Mouse (Mus musculus) lung, postnatal 0 days (tissue): ENCODE data around the gene Gm20388. TPM values are rescaled to one million over a fixed set of nuclear protein-coding genes. Genes with fewer than 3 reads are reported as not detected.

Experiments
- ATAC-seq: fragments of 200-750 bp; cut with Nextera tagmentation; 2 replicates; pipeline ENCODE4 v1.8.0; 2017; ENCODE audit warnings: moderate library complexity
- DNase-seq: peaks from one replicate; pipeline ENCODE4 v3.0.0-alpha.2; 2016; ENCODE audit warnings: low spot score
- H3K27ac ChIP-seq: fragments of 300-500 bp; sonication (generic); 2 replicates; pipeline ENCODE4 v1.5.1; 2014; ENCODE audit warnings: antibody characterized with exemption, mild to moderate bottlenecking, low read length, mixed read lengths
- H3K27me3 ChIP-seq: fragments of 300-500 bp; sonication (generic); replicated peaks from 2 replicates; pipeline ENCODE4 v1.6.1; 2014; ENCODE audit warnings: low read length, mixed read lengths; ENCODE audit not compliant: insufficient read depth
- H3K36me3 ChIP-seq: fragments of 300-500 bp; sonication (generic); 2 replicates; pipeline ENCODE4 v1.6.1; 2014; ENCODE audit warnings: low read length, mixed read lengths; ENCODE audit not compliant: insufficient read depth
- H3K4me1 ChIP-seq: fragments of 300-500 bp; sonication (generic); 2 replicates; pipeline ENCODE4 v1.6.1; 2014; ENCODE audit warnings: antibody characterized with exemption, low read depth, low read length, mixed read lengths; ENCODE audit not compliant: insufficient read depth
- H3K4me2 ChIP-seq: fragments of 300-500 bp; sonication (generic); replicated peaks from 2 replicates; pipeline ENCODE4 v1.6.1; 2014; ENCODE audit warnings: low read depth, mild to moderate bottlenecking, low read length, moderate library complexity, mixed read lengths
- H3K4me3 ChIP-seq: fragments of 300-500 bp; sonication (generic); 2 replicates; pipeline ENCODE4 v1.5.1; 2014; ENCODE audit warnings: low read depth, low read length
- H3K9ac ChIP-seq: fragments of 300-500 bp; sonication (generic); replicated peaks from 2 replicates; pipeline ENCODE4 v1.6.1; 2014; ENCODE audit warnings: low read depth, mild to moderate bottlenecking
- H3K9me3 ChIP-seq: fragments of 300-500 bp; sonication (generic); 2 replicates; pipeline ENCODE4 v1.6.1; 2016; ENCODE audit warnings: low read length, mixed read lengths
- CTCF ChIP-seq: IDR thresholded peaks from 2 replicates; pipeline ENCODE4 v1.5.1; 2016; ENCODE audit warnings: antibody characterized with exemption, mild to moderate bottlenecking
- EP300 ChIP-seq: IDR thresholded peaks from 2 replicates; pipeline ENCODE4 v1.6.1; 2016; ENCODE audit warnings: antibody characterized with exemption, mild to moderate bottlenecking, control low read depth
- WGBS: fragments of 180-500 bp; shearing (Covaris S2); extraction: QIAGEN DNeasy Blood & Tissue Kit; methylation state at CpG from one replicate; pipeline ENCODE4 v1.1.7; 2014; 5-methylcytosine and 5-hydroxymethylcytosine counted together
- polyA plus RNA-seq: library from polyadenylated mRNA; unstranded; fragments of >200 nt; fragmentation: Nextera tagmentation; extraction: Ambion mirVana; gene quantifications from 2 replicates; pipeline ENCODE4 v1.2.1, GENCODE M21; 2015

The Gm20388 gene
- polyA plus RNA-seq, 1 experiment from 2014 or later: not detected

- Histone ChIP-seq H3K4me1 (peaks cover 15% of the 10 kb centered on the region), H3K4me3 (no peak overlapping the region), H3K9ac (no peak overlapping the region), H3K27me3 (no peaks in the 10 kb centered on the region), H3K4me2 (no peak overlapping the region), H3K9me3 (no peaks in the 10 kb centered on the region), H3K27ac (no peak overlapping the region), H3K36me3 (peaks cover 8% of the 10 kb centered on the region; the same call in 1 of the 2 replicates)
- TF ChIP-seq EP300: no peak
- peak; percentile 24 for TF ChIP-seq CTCF
- ATAC-seq: no peak
- no peak for DNase-seq
- 66% methylated on average over 15 of the region's 15 CpGs for WGBS
These were observed 2730.8 kb downstream of the Gm20388 start for GRCm38 (mm10) chr8:122641406-122641805.

DNA sequence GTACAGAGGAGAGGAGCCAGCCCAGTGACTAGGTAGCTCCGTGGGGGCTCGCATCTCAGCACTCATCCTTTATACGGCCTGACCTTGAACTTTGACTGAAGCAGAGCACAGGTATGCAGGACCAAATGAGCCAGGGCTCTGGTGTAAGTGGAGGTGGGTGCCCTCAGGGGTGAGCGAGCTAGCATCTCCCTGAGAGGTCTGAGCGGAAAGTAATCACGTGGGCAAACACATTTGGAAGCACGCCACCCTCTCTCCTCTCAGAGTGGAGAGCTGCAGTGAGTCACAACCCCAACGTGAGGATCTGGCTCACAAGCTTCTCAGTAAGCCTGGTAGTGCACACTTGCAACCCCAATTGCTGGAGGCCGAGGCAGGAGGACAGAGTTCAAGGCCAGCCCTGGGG is 2731.4 kb downstream of the Gm20388 start:
- DNase-seq: peak; percentile 75
- WGBS: 34% methylated on average over 9 of the region's 9 CpGs

DNA sequence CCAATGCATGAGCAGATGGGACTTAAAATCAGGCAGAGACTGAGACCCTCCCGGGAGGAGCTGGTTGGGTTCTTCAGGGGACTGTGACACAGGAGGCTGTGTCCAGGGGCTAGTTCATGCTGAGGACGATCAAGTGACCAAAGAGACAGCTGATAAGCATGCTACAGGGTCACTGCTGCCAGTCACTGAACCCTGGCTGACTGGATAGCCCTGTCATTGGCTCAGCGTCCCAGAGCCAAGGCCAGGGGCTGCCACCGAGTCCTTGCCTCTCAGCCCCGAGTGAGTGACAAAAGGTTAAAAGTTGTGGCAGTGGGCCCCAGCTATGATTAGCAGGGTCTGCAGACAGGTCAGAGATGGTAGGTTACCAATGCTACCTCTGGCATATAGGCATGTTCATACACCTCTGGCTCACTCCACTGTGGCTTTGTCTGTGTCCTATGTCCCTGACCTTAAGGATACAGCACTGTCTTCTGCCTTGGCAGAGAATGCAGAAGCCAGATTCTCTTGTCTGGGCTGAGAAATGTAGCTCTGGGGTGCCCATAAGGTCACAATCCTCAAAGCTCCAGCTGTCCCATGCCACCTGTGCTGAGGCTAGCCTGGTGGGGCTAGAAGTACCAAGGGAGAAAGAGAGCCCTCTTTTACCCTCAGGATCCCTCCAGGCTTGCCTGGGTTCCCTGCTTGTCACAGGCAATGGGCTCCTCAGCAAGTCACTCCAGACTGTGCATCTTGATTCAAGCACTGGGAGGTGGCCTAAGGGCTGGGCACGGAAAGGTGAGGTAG is 2733.7 kb downstream of the Gm20388 start:
- ATAC-seq: no peak
- no peak overlapping the region for H3K27ac ChIP-seq
- H3K36me3 ChIP-seq: peaks cover 21% of the 10 kb centered on the region; the same call in 1 of the 2 replicates
- DNase-seq: no peak
- H3K4me1 ChIP-seq: peaks cover 5% of the 10 kb centered on the region
- no peak overlapping the region for H3K9ac ChIP-seq
- H3K27me3 ChIP-seq: no peaks in the 10 kb centered on the region
- no peaks in the 10 kb centered on the region for H3K9me3 ChIP-seq
- WGBS: 67% methylated on average over 6 of the region's 6 CpGs
- H3K4me2 ChIP-seq: no peak overlapping the region
- TF ChIP-seq CTCF: no peak
- no peak for TF ChIP-seq EP300
- H3K4me3 ChIP-seq: no peak overlapping the region

More for the DNA sequence above, 2731.4 kb downstream of the Gm20388 start:
- Histone ChIP-seq H3K27me3 (no peaks in the 10 kb centered on the region), H3K9me3 (no peaks in the 10 kb centered on the region), H3K4me2 (no peak overlapping the region), H3K9ac (no peak overlapping the region), H3K4me3 (no peak overlapping the region), H3K36me3 (peaks cover 14% of the 10 kb centered on the region; the same call in 1 of the 2 replicates), H3K4me1 (peaks cover 15% of the 10 kb centered on the region), H3K27ac (no peak overlapping the region)
- TF ChIP-seq CTCF (no peak), EP300 (no peak)
- ATAC-seq: peak; percentile 38

- TF ChIP-seq EP300 (no peak), CTCF (no peak)
These were observed 2735.7 kb downstream of the Gm20388 start for GRCm38 (mm10) chr8:122646337-122646736.

DNA sequence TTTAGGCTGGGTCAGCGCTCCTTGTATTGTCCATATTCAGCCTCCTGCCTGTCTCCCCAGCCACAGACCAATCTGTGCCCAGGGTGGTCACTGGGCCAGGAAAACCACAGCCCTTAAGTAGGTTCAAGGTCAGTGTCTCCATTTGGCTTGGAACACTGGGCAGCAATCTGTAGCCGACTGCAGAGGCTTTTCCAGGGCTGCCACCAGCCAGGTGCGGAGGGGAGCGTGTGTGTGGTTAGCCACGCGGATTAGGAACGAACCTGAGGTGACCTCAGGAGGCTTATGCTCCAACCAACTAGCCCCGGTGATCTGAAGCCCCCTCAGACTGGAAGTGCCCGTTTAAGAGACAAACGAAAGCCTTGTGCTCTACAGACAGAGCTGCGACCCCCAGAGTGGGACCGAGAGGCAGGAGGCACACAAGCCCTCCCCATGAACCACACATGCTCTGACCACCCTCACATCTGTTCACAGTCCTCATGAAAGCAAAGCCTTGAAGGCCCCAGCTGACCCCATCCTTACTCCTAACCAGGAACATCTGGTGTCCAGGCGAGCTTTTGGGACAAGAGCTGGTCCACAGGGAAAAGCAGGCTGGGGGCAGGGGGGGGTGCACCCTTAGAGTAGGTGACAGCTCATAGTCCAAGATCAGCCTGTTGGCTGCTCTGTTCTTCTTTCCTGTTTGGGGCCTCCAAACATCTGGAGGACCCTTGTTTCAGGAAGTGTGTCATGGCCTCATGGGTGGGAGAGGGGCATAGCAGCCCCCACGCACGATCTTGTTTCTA is 2737.7 kb downstream of the Gm20388 start:
- H3K4me1 ChIP-seq: no peaks in the 10 kb centered on the region
- H3K27ac ChIP-seq: no peak overlapping the region
- H3K36me3 ChIP-seq: peaks cover 21% of the 10 kb centered on the region; the same call in 1 of the 2 replicates
- H3K9me3 ChIP-seq: no peaks in the 10 kb centered on the region
- no peaks in the 10 kb centered on the region for H3K27me3 ChIP-seq
- no peak overlapping the region for H3K4me2 ChIP-seq
- WGBS: 67% methylated on average over 15 of the region's 15 CpGs
- no peak for ATAC-seq
- TF ChIP-seq CTCF (no peak), EP300 (no peak)
- no peak overlapping the region for H3K4me3 ChIP-seq
- no peak for DNase-seq
- no peak overlapping the region for H3K9ac ChIP-seq

More at GRCm38 (mm10) chr8:122646337-122646736, 2735.7 kb downstream of the Gm20388 start:
- Histone ChIP-seq H3K9me3 (no peaks in the 10 kb centered on the region), H3K4me3 (no peak overlapping the region), H3K27me3 (no peaks in the 10 kb centered on the region), H3K4me1 (peaks cover 3% of the 10 kb centered on the region; the same call in 1 of the 2 replicates), H3K36me3 (peaks cover 21% of the 10 kb centered on the region; the same call in 1 of the 2 replicates), H3K9ac (no peak overlapping the region), H3K4me2 (no peak overlapping the region), H3K27ac (no peak overlapping the region)
- 89% methylated on average over 16 of the region's 16 CpGs for whole genome bisulfite sequencing
- DNase-seq (no peak), ATAC-seq (no peak)

- ATAC-seq: no peak
- no peak overlapping the region for H3K4me3 ChIP-seq
- TF ChIP-seq EP300 (no peak), CTCF (no peak)
- H3K4me2 ChIP-seq: no peak overlapping the region
- no peak overlapping the region for H3K9ac ChIP-seq
- 0 out of 2 replicates have a peak, but pooled peaks cover 13% of the 10 kb centered on the region for H3K36me3 ChIP-seq
- peaks cover 22% of the 10 kb centered on the region; the same call in 1 of the 2 replicates for H3K4me1 ChIP-seq
- 78% methylated on average over 15 of the region's 16 CpGs for WGBS
- no peak overlapping the region for H3K27ac ChIP-seq
- DNase-seq: no peak
- H3K9me3 ChIP-seq: no peaks in the 10 kb centered on the region
- H3K27me3 ChIP-seq: no peaks in the 10 kb centered on the region
These were observed 2740.8 kb downstream of the Gm20388 start for GRCm38 (mm10) chr8:122651326-122651921.
